Mouse (Mus musculus): Measurements from ENCODE around the gene Fkbp10.

DNA sequence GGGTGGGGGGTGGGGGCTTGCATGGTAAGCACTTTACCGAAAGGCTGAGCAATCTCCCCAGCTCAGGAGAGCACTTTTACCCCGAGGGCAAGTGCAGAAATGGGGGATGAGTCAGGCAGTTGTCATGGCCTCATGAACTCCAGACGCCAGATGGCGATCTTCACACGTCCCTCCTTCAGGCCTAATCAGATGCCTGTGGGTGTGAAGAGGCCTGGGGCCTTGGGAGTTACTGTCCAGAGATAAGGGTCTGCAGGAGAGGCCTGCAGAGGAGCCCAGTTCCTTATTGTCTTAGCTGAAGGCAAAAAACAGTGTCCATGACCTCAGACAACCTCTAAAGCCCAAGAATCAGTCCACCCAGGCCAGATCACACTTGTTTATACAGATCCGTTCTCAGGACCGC lies 10.4 kb downstream of the Fkbp10 start:
- TF ChIP-seq NANOG (IDR thresholded peaks at IDR 0.05; ENCODE audit: borderline replicate concordance, low read length), result peak; percentile 18; the same call in 1 of the 2 replicates
- peak; percentile 93 for TF ChIP-seq CTCF (conservative IDR thresholded peaks at IDR 0.05; ENCODE audit: low read length)
